Mouse (Mus musculus) gastrocnemius, postnatal 4 days (tissue): ENCODE measurements around the gene Mgat3. TPM values are rescaled to one million over a fixed set of nuclear protein-coding genes. Genes with fewer than 3 reads are reported as not detected.

Source experiments
- DNase-seq, 2 experiments: peaks; one replicate each; pipeline ENCODE4 v3.0.0; 2021 to 2022; ENCODE audit warnings: low spot score in 2 of 2, mixed read lengths in 2 of 2
- total RNA-seq, 2 experiments: library from RNA; stranded (reverse); gene quantifications; 2 replicates each; pipeline ENCODE4 v1.2.3; 2021

Gene Mgat3
- total RNA-seq, 2 experiments from 2014 or later, result 4.1 to 4.5 TPM

DNA sequence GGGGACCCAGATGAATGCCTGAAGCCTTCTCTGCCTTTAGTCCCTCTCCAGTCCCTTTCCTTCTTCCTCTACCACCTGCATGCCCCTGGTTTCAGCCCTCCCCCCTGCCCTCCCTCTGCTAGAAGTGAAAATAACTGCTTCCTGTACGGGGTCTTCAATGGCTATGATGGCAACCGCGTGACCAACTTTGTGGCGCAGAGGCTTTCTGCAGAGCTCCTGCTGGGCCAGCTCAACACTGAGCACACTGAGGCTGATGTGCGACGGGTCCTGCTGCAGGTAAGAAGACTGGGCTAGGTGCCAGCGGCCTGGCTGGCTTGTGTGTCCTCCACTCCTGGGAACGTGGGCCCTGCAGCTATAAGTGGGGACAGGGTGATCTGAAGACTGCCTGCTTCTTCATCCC is 25.0 kb upstream of the Mgat3 start:
- no peak for DNase-seq

DNA sequence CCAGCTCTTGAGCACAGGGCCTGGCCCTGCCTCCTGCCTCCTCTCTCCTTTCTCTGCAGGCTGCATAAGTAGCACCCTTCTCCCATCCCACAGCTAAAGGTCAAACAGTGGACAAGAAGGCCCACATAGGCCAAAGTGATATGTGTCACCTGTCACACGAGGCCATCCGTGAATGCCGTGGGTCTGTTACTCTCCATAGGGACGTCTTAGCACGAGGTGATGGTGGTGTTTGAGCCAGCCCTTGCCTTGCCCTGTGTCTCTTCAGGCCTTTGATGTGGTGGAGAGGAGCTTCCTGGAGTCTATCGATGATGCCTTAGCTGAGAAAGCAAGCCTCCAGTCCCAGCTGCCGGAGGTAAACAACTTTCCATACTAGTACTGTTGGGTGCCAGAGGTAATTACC is 24.0 kb upstream of the Mgat3 start:
- no peak for DNase-seq

DNA sequence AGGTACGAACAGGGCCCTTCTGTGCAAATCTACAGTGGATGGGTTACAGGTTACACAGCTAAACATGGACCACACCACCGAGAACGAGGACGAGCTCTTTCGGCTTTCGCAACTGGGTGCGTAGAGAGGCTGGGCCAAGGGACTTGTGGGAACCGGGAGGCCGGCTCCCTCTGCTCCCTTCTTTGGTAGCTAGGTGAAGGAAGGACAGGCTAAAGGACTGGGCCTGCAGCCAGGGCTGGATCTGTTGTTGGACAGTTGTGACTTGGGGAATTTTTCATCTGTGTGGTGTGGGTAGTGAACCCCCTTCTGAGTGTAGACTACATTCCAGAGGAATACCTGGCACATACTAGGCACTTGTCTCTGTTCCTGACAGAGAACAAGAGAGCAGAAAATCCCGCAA is 20.9 kb upstream of the Mgat3 start:
- no peak for DNase-seq

DNA sequence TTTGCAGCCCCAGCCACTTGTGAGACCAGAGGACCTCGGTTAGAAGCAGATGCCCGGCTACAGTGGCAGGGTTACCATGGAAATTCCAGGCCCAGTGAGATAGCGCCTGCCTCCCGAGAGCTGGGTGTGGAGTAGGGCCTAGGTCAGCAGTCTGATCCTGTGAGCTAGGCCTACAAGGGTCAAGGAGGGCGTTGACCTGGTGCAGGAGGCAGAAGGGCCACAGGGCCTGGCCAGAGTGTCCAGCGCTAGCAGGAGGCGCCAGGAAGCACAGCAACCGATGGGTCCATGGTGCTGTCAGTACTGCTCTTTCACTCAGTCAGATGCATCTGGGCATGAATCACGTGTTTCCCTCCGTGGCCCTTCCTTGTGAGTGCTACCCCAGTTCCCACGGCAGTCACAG is 19.8 kb upstream of the Mgat3 start:
- no peak for DNase-seq

DNA sequence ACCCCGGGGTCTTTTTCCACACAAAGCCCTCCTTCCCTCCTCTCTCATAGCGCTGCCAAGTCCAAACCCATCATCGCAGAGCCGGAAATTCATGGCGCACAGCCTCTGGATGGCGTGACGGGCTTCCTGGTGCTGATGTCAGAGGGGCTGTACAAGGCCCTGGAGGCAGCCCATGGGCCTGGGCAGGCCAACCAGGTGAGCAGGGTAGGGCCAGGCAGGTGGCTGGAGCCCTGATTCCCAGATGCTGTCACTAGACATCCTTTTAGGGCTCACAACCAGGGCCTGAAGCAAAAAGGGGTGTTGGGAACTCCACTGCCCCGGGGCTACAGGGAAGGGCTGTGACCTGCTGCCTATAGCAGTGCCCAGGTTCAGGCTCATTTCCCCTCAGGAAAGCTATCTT is 17.8 kb upstream of the Mgat3 start:
- no peak for DNase-seq

DNA sequence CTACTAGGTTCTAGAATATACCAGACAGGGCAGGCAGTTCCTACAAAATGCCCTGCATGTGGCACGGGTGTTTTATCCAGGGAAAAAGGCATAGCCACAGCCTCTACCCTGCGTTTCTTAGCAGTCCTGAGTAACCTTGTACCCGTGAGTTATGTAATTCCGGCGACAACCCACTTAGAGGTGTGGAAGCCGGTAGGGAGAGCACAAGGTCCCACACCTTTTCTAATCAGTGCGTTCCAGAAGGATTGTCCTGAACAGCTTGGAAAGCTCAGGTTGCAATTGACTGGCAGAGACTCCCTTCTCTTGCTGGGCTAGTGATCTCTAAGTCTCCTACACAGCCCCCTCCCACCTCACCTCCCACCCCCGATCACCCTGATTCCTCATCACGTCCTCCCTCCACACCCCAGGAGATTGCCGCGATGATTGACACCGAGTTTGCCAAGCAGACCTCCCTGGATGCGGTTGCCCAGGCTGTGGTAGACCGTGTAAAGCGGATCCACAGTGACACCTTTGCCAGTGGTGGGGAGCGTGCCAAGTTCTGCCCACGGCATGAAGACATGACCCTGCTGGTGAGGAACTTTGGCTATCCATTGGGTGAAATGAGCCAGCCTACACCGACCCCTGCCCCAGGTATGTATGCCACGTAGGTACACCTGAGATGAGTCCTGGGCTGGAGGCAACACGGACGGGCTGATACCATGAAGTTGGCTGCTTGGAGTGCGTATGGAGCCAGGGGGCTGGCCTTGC is 16.2 kb upstream of the Mgat3 start:
- no peak for DNase-seq

DNA sequence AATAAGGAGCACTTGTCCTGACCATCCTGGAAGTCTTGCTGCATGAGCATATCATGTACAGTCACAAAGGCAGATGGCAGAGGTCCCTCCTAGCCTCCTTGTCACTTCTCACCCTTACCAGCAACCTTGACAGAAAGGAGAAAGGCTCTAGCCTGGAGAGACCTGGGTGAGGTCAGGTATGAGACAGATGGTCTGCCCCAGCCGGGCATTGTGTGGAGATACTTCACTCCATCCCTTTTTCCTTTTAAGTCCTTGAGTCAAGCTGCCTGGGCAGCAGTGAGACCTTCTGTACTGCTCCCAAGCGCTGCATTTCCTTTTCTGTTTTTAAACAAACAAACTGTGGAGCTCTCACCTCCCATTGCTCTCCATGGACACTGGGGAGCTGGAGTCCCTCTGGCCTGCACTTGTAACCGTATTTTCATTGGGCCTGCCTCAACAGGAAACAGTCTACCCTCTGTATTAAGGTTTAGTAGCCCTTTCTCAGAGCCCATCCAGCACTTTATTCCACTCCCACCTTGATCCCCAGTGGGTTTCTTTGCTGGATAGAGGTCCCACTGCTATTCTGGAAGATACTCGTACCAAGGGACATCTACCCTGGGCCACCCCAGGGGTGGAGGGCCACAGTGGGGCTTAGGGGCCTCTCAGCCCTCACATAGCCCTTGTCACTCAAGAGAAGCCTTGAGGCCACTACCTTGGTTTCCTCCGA is 15.4 kb upstream of the Mgat3 start:
- no peak for DNase-seq

DNA sequence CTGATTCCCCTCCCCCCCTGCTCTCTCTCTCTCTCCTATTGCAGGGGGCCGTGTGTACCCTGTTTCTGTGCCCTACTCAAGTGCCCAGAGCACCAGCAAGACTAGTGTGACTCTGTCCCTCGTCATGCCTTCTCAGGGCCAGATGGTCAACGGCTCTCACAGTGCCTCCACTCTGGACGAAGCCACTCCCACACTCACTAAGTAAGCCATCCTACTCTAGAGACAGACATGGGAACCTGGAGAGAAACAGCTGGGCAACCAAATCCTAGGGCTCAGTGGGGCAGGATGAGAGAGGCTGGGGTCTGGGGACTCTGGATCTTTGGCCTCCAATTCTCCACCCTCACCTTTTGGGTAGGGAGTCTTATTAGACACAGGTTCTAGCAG is 14.8 kb upstream of the Mgat3 start:
- no peak for DNase-seq

DNA sequence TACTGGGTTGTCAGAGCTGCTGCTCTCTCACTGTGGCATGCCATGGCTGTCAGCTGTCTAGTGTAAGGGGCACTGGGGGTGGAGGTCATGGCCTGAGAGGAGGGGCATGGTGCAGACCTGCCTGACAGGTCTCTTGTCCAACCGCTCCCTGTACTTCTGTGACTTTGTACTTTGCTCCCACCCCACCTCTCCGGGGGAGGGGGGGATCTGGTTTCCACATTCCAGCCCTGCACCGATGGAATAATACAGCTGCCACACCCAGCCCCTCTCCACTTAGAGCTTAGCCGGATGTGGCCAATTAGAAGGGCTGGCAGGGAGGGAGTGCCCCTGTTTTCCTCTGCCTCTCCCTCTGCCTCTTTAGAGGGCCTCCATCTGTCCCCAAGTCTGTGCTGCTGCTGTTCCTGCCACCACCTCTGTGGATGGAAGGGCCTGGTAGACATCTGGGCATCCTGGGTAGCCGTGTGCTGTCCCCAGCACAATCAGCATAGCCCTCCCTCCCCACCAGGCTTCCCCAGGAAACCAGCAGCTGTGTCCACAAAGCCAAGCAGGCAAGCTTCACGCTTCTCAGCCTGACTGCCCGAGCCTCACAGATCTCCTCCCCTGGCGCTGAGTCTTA is 14.1 kb upstream of the Mgat3 start:
- no peak for DNase-seq

DNA sequence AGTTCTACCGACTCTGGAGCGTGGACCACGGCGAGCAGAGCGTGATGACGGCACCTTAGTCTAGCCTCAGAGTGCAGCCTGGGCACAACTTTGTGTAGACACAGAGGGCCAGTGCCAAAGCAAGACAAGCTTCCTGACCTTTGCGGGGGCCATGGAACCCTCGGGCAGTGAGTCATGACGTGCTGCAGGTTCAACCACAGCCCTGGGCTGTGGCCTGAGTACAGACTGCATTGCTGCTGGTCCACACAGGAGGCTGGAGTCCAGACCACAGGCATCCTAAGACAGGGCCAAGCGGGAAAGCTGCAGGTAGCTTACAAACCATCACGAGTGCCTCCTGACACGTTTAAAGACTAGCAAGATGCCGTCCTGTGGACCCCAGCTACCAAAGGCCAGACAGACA is 13.3 kb upstream of the Mgat3 start:
- DNase-seq, result no peak

DNA sequence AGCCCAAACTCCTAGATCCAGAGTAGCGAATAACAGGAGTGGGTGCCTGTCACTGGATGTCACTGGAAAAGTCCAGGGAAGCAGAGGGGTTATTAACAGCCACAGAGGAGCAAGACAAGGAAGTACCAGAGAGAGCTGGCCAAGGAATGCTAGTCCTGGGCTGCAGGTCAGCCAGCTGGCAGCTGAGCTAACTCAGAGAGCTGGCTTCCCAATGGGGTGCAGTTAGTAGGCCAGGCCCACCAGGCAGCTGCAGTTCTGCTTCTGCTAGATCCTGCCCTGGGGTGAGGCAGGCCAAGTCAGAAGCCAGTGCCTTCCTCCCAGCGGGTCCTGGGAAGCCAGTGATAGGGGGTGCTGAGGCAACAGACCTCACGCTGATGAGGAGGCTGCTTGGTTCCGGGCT is 12.8 kb upstream of the Mgat3 start:
- DNase-seq, result peak in 1 of 2 experiments; percentile 42

DNA sequence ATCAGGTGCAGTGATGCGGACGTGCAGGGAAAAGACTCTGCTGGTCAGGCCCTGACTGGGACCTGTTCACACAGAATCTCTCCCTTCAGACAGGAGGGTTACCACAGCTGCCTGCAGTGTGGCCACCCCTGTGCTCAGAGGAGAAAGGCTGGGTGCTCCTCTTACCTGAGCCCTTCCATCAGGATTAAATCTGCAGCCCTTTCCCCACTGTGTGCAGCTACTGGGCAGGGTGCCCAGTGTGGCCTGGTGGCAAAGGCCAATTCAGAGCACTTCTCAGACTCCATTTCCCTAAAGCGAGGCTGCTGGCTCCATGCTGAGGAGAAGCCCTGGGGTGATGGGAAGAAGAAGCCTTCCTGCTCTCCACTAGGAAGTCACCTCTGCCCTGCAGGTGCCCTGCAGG is 12.3 kb upstream of the Mgat3 start:
- no peak for DNase-seq

DNA sequence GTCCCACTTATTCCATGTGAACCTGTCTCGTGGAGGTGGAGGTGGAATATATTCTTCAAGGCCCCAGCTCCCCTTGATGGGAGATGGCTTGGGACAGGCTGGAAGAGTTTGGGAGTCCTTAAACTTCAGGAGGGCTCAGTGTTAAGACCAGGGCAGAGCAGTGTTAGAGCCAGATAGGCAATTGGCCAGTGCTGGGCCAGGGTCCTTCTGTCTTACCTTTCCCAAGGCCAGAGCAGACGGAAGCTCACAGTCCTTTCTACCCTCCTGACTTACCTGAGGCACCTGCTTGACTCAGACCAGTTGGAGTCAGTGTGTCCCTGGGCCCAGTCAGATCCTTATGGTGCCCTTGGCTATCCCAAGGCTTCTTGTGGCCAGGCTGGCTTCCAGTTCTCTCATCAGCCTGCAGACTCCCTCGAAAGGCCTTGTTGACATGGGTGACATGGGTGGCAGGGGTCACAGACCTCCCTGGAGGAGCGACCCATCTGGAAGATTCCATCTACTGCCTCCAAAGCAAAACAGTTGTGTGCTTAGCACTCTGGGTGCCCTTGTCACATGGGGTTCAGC is 11.0 kb upstream of the Mgat3 start:
- DNase-seq, result no peak

DNA sequence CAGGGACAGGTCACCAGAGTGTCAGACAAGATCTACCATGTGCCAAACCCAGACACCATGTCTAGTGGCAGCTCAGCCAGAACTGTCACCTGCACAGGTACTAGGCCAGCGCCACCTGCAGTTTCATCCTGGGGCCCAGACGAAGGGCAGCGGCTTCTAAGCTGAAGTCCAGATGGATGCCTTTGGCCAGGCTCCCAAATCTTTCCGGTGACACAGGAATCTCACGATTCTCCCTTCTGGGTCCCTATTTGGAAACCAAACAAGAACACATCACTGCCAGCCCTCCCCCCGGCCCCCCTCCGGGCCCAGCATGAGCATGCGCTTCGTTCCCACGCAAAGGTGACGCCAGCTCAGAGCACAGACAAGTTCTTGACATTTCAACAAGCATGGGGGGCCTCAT is 10.2 kb upstream of the Mgat3 start:
- DNase-seq, result no peak

DNA sequence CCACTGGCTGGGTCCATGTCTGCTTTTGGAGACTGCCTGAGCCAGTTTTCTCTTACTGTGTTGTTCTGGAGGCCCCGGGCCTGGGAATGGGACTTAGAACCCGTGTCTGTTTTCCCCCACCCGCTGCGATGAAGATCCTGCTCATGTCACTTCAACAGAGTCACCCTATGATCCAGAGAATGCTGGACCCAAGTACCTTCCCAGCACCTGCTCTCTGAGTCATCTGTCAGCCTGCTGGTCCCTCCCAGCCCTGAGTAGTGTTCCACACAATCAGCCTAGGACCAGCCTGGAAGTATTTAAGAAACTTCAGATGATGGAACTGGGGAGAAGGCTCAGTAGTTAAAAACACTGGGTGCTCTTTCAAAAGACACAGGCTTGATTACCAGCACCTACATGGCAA is 9.8 kb upstream of the Mgat3 start:
- DNase-seq, result no peak

DNA sequence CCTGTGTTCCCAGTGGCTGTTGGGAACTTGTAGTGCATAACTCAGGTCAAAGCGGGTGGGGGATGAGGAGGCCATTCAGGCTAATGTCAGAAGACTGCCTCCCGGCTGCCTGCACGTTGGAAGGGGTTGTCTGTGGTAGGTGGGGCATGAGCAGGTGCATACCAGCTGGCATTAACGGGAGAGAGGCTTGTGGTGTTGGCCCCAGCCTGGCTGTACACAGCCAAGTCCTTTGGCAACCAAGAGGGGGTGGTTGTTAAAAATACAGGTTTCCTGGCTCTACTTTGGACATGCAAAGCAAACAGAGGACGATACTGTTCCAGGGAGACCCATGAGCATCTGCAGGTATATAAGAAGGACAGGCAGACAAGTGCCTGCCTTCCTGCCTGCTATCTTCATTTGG is 8.1 kb upstream of the Mgat3 start:
- DNase-seq, result no peak

DNA sequence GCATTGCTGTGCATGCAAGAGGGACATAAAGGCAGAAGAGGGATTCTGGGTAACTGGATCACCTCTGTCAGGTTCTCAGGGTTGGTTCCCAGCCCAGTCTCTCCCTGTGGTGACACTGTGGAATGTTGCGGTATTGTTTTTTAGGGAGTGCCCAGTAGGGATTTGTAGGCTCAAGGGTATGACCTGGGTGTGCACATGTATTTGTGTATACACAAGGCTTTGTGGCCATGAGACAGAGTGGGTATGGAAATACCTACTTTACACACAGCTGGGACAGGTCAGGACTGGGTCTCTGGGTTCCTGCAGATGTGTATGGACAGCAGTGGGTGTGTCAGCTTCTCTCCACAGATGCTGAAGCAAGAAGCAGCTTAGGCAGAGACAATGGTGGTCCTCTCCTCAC is 4.0 kb upstream of the Mgat3 start:
- DNase-seq, result no peak

DNA sequence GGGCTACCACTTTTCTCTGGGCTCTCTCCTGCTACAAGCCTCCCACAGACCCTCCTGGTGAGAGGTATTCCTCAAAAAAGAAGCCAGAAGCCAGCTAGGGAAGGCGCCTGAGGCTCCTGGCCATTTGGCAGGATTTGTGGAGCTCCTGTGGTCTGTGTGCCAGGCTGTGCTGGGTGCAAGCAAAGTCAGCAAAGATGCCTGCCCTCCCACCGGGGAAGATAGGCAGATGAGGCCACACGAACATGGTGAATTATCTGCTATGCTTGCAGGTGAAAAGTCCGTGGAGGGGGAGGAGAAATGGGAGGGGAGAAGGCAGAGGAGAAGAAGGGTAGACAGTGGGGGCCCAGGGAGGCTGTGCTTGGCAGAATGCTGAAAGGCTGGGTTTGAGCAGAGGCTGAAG is 3.2 kb upstream of the Mgat3 start:
- no peak for DNase-seq

DNA sequence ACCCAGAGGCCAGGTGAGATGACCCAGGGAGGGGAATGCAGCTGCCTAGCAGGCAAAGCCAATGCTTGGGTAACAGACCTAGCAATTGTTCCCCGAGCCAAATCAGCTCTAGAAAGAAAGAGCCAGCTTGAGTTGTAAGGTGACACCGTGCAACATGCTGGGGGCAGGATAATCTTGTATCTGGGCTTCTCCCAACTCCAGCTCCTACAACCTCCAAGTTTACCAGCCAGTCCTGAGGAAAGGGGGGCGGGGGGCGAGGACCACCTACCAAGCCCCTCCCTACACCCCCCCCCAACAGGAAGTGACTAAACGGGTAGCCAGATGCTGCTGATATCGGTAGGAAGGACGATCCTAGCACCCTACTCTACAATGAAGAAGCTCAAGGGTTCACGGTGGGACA is 2.2 kb upstream of the Mgat3 start:
- DNase-seq, result no peak

DNA sequence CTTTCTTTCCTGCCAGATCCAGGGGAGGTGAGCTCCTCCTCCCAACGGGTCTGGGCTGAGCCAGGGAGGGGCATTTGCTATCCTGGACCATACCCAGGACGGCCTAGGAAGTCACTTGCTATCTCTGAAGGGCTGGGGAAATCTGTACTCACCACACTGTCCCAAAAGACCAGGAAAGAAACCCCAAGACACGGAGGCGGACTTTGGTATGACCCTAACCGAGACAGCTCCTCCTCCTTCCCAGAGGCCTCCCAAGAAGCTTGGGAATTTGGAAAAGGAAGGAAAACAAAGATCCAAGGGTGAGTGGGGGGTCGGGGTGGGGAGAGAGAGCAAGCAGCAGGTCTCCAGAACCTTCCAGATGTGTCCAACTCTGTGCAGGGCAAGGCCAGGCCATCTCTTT is 1.7 kb upstream of the Mgat3 start:
- DNase-seq, result no peak

DNA sequence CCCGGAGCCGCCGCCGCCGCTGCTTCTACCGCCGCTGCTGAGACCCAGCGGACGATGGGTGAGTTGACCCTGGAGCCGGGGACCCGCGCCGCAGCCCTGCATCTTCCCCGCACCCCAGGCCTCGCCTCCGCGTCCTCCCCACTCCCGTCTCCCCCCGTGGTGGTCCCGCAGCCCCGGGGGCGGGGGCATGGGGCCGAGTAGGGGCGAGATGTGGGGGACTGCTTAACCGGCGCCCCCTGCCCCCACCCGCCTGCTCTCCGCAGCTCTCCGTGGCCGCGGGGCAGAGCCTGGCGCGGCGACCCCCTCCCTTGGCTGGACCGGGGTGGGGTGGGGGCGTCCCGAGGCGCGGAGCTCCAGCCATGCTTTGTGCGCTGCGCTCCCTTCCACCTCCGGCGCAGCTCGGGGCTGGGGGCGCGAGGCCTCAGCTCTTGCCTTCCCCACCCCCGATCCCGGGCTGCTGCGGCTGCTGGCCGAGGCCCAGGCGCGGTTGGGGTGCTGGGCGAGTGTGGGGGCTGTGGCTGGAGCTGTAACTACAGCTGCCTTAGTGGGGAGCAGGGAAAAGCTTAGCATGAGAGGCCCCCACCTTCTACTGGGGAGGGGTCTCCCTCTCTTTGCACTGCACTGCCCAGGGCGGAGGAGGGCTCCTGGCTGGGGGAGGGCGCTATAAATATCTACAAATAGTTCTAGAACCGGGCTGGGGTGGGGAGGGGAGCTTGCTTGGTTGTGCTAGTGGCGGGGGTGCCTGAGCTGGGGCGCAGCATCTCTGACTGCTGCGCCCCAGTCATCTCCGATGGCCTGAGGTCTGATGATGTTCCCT is 468 bp downstream of the Mgat3 start:
- DNase-seq, result no peak

DNA sequence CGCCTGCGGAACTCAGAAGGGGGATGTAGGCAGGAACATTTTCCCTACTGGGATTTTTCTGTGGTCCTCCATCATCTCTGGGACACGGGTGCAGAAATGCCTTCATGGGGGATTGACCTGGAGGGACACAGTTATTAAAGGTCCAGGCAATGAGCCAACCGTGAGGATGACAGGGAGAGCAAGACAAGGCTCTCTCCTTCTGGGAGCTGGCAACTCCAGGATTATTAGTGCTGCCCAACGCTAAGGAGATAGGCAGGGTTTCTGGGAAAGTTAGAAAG is 1.0 kb downstream of the Mgat3 start:
- DNase-seq, result no peak
